Mouse (Mus musculus) neural tube, embryonic 11.5 days (tissue): ENCODE measurements at regions not wholly inside any gene's neighbourhood (a gene's known extent, or its start where the extent isn't known, plus 50 kb on each side); places are given as distances from the start of the nearest gene placed in this dataset.
A peak's percentile ranks its signal among the peaks of the same experiment; 100 is the strongest.

ENCODE experiments used
- ATAC-seq: fragments of 200-750 bp; cut with Nextera tagmentation; 2 replicates; pipeline ENCODE4 v1.8.0; 2017; ENCODE audit warnings: moderate number of reproducible peaks, mild to moderate bottlenecking, moderate TSS enrichment, moderate library complexity; ENCODE audit not compliant: insufficient read depth, low FRiP score, low TSS enrichment
- DNase-seq: peaks from one replicate; pipeline ENCODE4 v3.0.0-alpha.2; 2015; ENCODE audit warnings: low spot score
- H3K27ac ChIP-seq: fragments of 300-500 bp; sonication (generic); 2 replicates; pipeline ENCODE4 v1.5.1; 2014; ENCODE audit warnings: low read depth, mild to moderate bottlenecking, low read length
- H3K27me3 ChIP-seq: fragments of 300-500 bp; sonication (generic); 2 replicates; pipeline ENCODE4 v1.6.1; 2014; ENCODE audit warnings: mild to moderate bottlenecking, low read length, mixed read lengths; ENCODE audit not compliant: control insufficient read depth, insufficient read depth
- H3K36me3 ChIP-seq: fragments of 300-500 bp; sonication (generic); 2 replicates; pipeline ENCODE4 v1.6.1; 2014; ENCODE audit warnings: mild to moderate bottlenecking, low read length, moderate library complexity, mixed read lengths; ENCODE audit not compliant: control insufficient read depth, insufficient read depth
- H3K4me1 ChIP-seq: fragments of 300-500 bp; sonication (generic); 2 replicates; pipeline ENCODE4 v1.6.1; 2014; ENCODE audit warnings: low read length, mixed read lengths; ENCODE audit not compliant: control insufficient read depth, insufficient read depth
- H3K4me2 ChIP-seq: fragments of 300-500 bp; sonication (generic); 2 replicates; pipeline ENCODE4 v1.6.1; 2014; ENCODE audit warnings: low read depth, mild to moderate bottlenecking, moderate library complexity
- H3K4me3 ChIP-seq: fragments of 300-500 bp; sonication (generic); 2 replicates; pipeline ENCODE4 v1.5.1; 2014; ENCODE audit warnings: low read depth, low read length
- H3K9ac ChIP-seq: fragments of 300-500 bp; sonication (generic); 2 replicates; pipeline ENCODE4 v1.6.1; 2014; ENCODE audit warnings: mild to moderate bottlenecking, low read length
- H3K9me3 ChIP-seq: fragments of 300-500 bp; sonication (generic); 2 replicates; pipeline ENCODE4 v1.6.1; 2016; ENCODE audit warnings: low read length; ENCODE audit not compliant: control insufficient read depth
- WGBS: fragments of 180-500 bp; shearing (Covaris S2); extraction: QIAGEN DNeasy Blood & Tissue Kit; methylation state at CpG from one replicate; pipeline ENCODE4 v1.1.7; 2014; 5-methylcytosine and 5-hydroxymethylcytosine counted together

DNA sequence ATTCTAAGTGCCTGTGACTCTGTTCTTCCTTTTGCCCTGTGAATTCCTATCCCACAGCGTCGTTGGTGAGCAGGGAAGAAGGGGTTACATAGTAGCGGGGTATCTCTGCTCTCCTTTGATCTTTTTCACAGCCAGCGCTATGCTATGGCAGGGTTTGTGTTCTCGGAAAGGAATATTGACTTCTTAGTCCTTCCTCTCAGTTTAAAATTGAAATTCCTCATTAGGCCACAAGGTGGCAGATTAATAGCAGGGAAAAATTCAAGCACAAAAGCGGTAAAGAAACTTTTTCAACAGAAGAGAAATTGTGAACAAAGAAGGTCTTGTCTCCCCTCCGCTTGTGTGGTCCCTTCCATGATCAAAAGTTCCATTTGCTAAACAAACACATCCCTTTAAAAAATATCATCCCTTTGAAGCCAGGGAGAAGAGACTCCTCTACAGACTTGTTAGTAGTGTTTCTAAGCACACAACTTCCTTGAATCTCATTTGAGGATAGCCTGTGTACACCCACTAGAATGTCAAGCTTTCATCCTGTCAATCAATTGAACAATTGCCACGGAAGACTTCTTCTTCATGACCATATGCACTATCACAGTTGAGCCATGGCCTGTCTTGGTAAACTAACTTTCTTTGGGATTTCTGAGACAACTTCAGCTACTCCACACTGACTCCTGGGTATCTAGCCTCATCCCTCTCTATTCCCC is 181.8 kb upstream of the Nampt start:
- DNase-seq = peak; percentile 26
- Histone ChIP-seq H3K9ac (no peak overlapping the region), H3K9me3 (no peaks in the 10 kb centered on the region), H3K4me3 (no peak overlapping the region), H3K36me3 (no peaks in the 10 kb centered on the region), H3K4me1 (no peaks in the 10 kb centered on the region), H3K27ac (no peak overlapping the region), H3K27me3 (no peaks in the 10 kb centered on the region), H3K4me2 (no peak overlapping the region)
- ATAC-seq = peak; percentile 69
- 4% methylated on average over 8 of the region's 8 CpGs for WGBS

DNA sequence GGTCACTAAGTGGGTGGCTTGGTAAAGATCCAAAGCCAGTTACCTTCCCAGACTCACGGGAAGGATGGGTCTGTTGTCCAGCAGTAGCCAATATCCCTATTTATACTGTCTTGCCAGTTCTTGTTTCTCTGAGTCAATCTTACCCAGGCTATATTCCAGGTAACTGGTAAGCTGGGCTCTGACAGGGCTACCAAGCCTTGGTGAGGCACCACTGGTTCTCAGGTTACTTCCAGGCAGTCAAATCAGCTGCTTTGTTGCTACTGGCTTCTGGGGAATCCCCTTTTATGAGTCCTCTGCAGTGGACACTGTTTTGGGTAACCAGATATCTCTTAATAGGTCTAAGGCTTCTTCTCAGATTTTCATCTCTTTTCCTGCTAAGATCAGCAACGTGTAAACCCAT is 178.8 kb upstream of the Nampt start:
- 77% methylated on average over 2 of the region's 2 CpGs for WGBS
- no peak for ATAC-seq
- H3K4me3 ChIP-seq = no peak overlapping the region
- H3K27me3 ChIP-seq = no peaks in the 10 kb centered on the region
- no peak overlapping the region for H3K4me2 ChIP-seq
- H3K36me3 ChIP-seq = no peaks in the 10 kb centered on the region
- no peak overlapping the region for H3K27ac ChIP-seq
- no peaks in the 10 kb centered on the region for H3K4me1 ChIP-seq
- H3K9ac ChIP-seq = no peak overlapping the region
- no peak for DNase-seq
- H3K9me3 ChIP-seq = no peaks in the 10 kb centered on the region

DNA sequence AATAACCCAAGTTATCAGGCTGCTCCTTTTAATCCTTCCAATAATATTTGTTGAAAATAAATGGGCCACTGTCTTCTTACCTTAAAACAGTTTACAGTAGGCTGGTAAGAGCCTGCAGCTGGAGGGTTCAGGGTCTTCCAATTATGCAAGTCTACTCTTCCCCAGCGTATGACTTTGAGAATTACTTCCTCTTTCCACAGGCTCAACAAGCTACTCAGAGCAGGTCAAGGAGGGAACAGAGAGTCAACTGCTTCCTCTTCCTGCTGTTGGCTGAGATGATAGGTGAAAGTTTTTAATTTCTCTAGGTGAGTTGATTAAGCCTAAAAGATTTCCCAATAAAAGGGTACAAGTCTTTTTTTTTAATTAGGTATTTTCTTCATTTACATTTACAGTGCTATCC is 176.9 kb upstream of the Nampt start:
- DNase-seq = no peak
- no peak overlapping the region for H3K4me3 ChIP-seq
- no peaks in the 10 kb centered on the region for H3K9me3 ChIP-seq
- H3K27me3 ChIP-seq = no peaks in the 10 kb centered on the region
- no peak overlapping the region for H3K9ac ChIP-seq
- H3K36me3 ChIP-seq = no peaks in the 10 kb centered on the region
- H3K27ac ChIP-seq = no peak overlapping the region
- H3K4me1 ChIP-seq = no peaks in the 10 kb centered on the region
- H3K4me2 ChIP-seq = no peak overlapping the region
- 83% methylated on average over 1 of the region's 1 CpGs for WGBS
- ATAC-seq = no peak

DNA sequence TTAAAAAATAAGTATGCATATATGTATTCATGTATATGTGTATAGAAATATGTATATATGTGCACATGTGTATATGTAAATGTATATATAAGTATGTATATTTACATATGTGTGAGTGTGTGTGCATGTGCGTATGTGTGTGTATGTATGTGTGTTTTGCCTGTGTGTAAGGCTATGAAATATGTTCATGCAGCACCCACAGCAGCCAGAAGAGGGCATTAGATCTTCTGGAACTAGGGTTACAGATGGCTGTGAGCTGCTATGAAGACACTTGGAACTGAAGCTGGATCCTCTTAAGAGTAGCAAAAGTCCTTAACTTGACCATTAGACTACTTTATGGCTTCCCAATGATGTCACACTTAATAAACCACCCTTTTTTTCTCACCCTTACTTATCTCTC is 166.2 kb upstream of the Nampt start:
- H3K36me3 ChIP-seq = no peaks in the 10 kb centered on the region
- ATAC-seq (no peak), DNase-seq (no peak)
- no peaks in the 10 kb centered on the region for H3K9me3 ChIP-seq
- no peak overlapping the region for H3K4me2 ChIP-seq
- H3K27me3 ChIP-seq = no peaks in the 10 kb centered on the region
- no peak overlapping the region for H3K9ac ChIP-seq
- no peak overlapping the region for H3K4me3 ChIP-seq
- no peak overlapping the region for H3K27ac ChIP-seq
- H3K4me1 ChIP-seq = no peaks in the 10 kb centered on the region
- 95% methylated on average over 1 of the region's 1 CpGs for WGBS

DNA sequence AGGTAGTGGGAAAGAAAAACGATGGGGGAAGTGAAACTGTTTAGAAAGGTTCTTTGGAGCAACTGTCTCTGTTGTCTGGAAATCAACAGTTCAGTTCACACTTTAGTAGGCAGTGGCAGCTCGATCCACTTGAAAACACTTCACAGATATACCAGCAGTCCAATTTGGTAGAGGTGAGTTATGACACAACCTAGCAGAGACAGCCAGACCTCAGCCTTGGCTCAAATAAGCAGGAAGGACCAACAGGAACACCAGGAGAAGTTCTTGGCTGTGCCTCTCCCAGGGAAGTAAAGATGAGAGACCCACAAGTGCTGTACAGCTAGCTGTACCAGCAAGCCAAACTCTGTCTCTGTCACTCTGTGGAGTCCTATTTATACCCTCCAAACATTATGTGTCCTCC is 163.2 kb upstream of the Nampt start:
- Histone ChIP-seq H3K27ac (no peak overlapping the region), H3K4me3 (no peak overlapping the region), H3K9ac (no peak overlapping the region), H3K36me3 (no peaks in the 10 kb centered on the region), H3K27me3 (no peaks in the 10 kb centered on the region), H3K9me3 (no peaks in the 10 kb centered on the region), H3K4me1 (no peaks in the 10 kb centered on the region), H3K4me2 (no peak overlapping the region)
- DNase-seq (no peak), ATAC-seq (no peak)
- WGBS = 69% methylated on average over 2 of the region's 2 CpGs

DNA sequence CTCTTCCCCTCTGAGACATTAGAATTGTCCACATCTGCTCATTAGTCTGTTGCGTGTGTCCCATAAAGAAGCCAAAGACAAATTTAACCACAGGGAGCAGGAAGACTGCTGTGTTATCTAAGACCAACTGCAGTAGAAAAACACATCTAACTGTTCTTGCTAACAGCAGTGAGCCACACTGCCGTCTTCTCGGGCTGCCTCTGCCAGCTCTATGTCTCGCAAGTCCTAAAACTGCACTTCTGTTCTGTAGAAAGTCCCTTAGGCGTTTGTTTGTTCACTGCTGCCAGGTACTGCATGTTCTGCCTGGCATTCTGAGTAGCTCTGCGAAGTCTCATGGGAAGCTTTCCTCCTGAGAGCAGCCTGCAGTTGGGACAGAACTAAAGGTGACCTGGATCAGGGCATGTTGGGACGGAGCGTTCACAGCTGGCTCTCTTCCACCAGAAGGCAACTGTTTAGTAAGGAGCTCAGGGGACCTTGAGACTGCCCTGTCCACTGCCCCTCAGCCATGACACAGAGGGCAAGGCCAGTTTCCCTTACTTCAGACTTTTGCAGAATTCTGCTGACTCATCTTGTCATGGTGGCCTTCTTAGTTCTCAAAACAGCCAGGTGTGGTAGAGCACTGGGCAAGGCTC is 157.4 kb upstream of the Nampt start:
- DNase-seq (no peak), ATAC-seq (no peak)
- Histone ChIP-seq H3K27ac (no peak overlapping the region), H3K36me3 (no peaks in the 10 kb centered on the region), H3K9ac (no peak overlapping the region), H3K4me1 (no peaks in the 10 kb centered on the region), H3K9me3 (no peaks in the 10 kb centered on the region), H3K4me3 (no peak overlapping the region), H3K27me3 (no peaks in the 10 kb centered on the region), H3K4me2 (no peak overlapping the region)
- WGBS = 78% methylated on average over 8 of the region's 8 CpGs

DNA sequence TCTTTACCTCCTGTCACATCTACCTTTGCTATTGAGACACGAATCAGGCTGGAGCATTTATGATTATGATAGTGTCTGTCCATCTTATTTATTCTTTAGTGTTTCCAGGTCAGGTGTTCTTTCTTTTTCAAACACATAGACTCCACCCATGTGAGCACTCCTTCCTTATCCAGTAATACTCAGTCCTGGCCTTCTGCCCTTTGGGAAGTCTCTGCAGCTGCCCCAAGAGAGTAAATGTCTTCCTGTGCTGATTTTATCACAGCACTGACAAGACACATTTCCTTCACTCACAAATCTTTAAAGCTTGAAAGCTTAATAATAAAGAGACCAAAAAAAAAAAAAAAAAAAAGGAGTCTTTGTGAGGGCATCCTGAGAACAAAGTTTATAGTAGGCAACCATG is 153.3 kb upstream of the Nampt start:
- no peak overlapping the region for H3K9ac ChIP-seq
- WGBS = 85% methylated on average over 1 of the region's 1 CpGs
- ATAC-seq = no peak
- no peaks in the 10 kb centered on the region for H3K4me1 ChIP-seq
- DNase-seq = no peak
- no peak overlapping the region for H3K27ac ChIP-seq
- H3K4me3 ChIP-seq = no peak overlapping the region
- no peaks in the 10 kb centered on the region for H3K9me3 ChIP-seq
- H3K4me2 ChIP-seq = no peak overlapping the region
- no peaks in the 10 kb centered on the region for H3K36me3 ChIP-seq
- H3K27me3 ChIP-seq = no peaks in the 10 kb centered on the region

DNA sequence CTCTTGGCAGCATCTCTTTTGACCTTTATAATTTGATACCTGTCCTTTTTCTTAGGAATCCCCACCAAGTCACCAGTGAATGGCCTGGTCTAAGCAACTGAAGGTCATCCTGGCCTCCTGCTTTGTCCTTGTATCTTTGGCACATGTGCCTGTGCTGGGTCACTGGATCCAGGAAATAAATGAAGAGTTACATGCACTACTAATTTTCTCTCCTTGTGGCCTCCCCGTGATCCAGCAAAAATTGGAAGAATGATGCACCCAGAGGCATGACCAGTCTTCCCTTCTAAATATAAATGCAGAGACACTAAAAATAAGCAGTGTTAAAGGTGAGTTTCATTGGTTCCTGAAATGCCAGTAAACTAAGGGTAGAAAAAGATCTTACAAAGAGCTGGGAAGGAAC is 141.4 kb upstream of the Nampt start:
- no peaks in the 10 kb centered on the region for H3K9me3 ChIP-seq
- 83% methylated on average over 1 of the region's 1 CpGs for WGBS
- H3K4me1 ChIP-seq = no peaks in the 10 kb centered on the region
- H3K4me2 ChIP-seq = no peak overlapping the region
- no peak overlapping the region for H3K27ac ChIP-seq
- H3K9ac ChIP-seq = no peak overlapping the region
- DNase-seq (no peak), ATAC-seq (no peak)
- H3K27me3 ChIP-seq = no peaks in the 10 kb centered on the region
- no peak overlapping the region for H3K4me3 ChIP-seq
- H3K36me3 ChIP-seq = no peaks in the 10 kb centered on the region

DNA sequence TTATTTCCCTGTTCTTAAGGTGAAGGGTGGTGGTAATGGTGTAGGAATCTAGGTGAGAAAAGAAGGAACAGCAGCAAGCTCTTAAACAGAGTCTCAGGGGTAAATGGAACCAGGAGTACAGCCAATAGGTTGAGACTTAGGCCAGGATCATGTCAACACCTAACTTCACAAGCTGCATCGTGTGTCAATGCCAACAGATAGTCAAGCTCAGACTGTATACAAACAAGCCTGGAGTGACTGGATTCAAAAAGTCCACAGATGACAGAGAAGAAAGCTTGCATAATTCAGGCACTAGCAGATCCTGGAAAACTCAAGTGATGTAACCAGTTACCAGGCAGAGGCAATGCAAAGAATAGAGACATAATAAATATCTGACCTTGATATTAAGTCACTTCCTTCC is 140.6 kb upstream of the Nampt start:
- no peaks in the 10 kb centered on the region for H3K27me3 ChIP-seq
- H3K27ac ChIP-seq = no peak overlapping the region
- DNase-seq (no peak), ATAC-seq (no peak)
- 83% methylated on average over 1 of the region's 1 CpGs for WGBS
- no peaks in the 10 kb centered on the region for H3K36me3 ChIP-seq
- H3K4me3 ChIP-seq = no peak overlapping the region
- no peak overlapping the region for H3K9ac ChIP-seq
- H3K4me2 ChIP-seq = no peak overlapping the region
- H3K9me3 ChIP-seq = no peaks in the 10 kb centered on the region
- no peaks in the 10 kb centered on the region for H3K4me1 ChIP-seq
